Mouse (Mus musculus): ENCODE data around the gene Ctnna2. TPM values are rescaled to one million over a fixed set of nuclear protein-coding genes. Genes with fewer than 3 reads are reported as not detected.

Ctnna2 gene
- polyA plus RNA-seq, 1 experiment from 2014 or later = 0.44 TPM

GRCm38 (mm10) chr6:77827526-77827925 is 152.0 kb downstream of the Ctnna2 start:
- DNase-seq (ENCODE audit: low spot score) = no peak

- no peak for DNase-seq (ENCODE audit: low spot score)
These were observed 162.4 kb downstream of the Ctnna2 start for GRCm38 (mm10) chr6:77817116-77817515.

- DNase-seq (ENCODE audit: low spot score) = no peak
These were observed 168.5 kb downstream of the Ctnna2 start for GRCm38 (mm10) chr6:77811041-77811440.

GRCm38 (mm10) chr6:77802604-77803003 is 176.9 kb downstream of the Ctnna2 start:
- no peak for DNase-seq (ENCODE audit: low spot score)

- no peak for DNase-seq (ENCODE audit: low spot score)
These were observed 196.2 kb downstream of the Ctnna2 start for GRCm38 (mm10) chr6:77783342-77783741.

GRCm38 (mm10) chr6:77768357-77769103 is 211.0 kb downstream of the Ctnna2 start:
- DNase-seq (ENCODE audit: low spot score) = no peak

GRCm38 (mm10) chr6:77758164-77758563 is 221.3 kb downstream of the Ctnna2 start:
- DNase-seq (ENCODE audit: low spot score) = no peak

GRCm38 (mm10) chr6:77745426-77745825 is 234.1 kb downstream of the Ctnna2 start:
- no peak for DNase-seq (ENCODE audit: low spot score)

GRCm38 (mm10) chr6:77743651-77744050 is 235.8 kb downstream of the Ctnna2 start:
- DNase-seq (ENCODE audit: low spot score) = no peak

GRCm38 (mm10) chr6:77742988-77743387 is 236.5 kb downstream of the Ctnna2 start:
- DNase-seq (ENCODE audit: low spot score) = no peak

GRCm38 (mm10) chr6:77738640-77739039 is 240.9 kb downstream of the Ctnna2 start:
- no peak for DNase-seq (ENCODE audit: low spot score)

- no peak for DNase-seq (ENCODE audit: low spot score)
These were observed 254.6 kb downstream of the Ctnna2 start for GRCm38 (mm10) chr6:77724952-77725299.

- DNase-seq (ENCODE audit: low spot score) = no peak
These were observed 255.2 kb downstream of the Ctnna2 start for GRCm38 (mm10) chr6:77724042-77724951.

- no peak for DNase-seq (ENCODE audit: low spot score)
These were observed 285.4 kb downstream of the Ctnna2 start for GRCm38 (mm10) chr6:77694093-77694492.

GRCm38 (mm10) chr6:77687173-77687572 is 292.3 kb downstream of the Ctnna2 start:
- no peak for DNase-seq (ENCODE audit: low spot score)

GRCm38 (mm10) chr6:77650127-77650526 is 329.4 kb downstream of the Ctnna2 start:
- DNase-seq (ENCODE audit: low spot score) = no peak

- DNase-seq (ENCODE audit: low spot score) = no peak
These were observed 334.9 kb downstream of the Ctnna2 start for GRCm38 (mm10) chr6:77644591-77644990.

- DNase-seq (ENCODE audit: low spot score) = no peak
These were observed 340.7 kb downstream of the Ctnna2 start for GRCm38 (mm10) chr6:77638784-77639183.

- DNase-seq (ENCODE audit: low spot score) = no peak
These were observed 345.5 kb downstream of the Ctnna2 start for GRCm38 (mm10) chr6:77633997-77634396.

- no peak for DNase-seq (ENCODE audit: low spot score)
These were observed 350.8 kb downstream of the Ctnna2 start for GRCm38 (mm10) chr6:77628573-77629192.

- DNase-seq (ENCODE audit: low spot score) = no peak
These were observed 374.7 kb downstream of the Ctnna2 start for GRCm38 (mm10) chr6:77604642-77605392.
